Mouse (Mus musculus) intestine, postnatal 0 days (tissue): ENCODE measurements around the gene Rogdi. TPM values are rescaled to one million over a fixed set of nuclear protein-coding genes. Genes with fewer than 3 reads are reported as not detected.

Experiments used
- ATAC-seq: fragments of 200-750 bp; cut with Nextera tagmentation; 2 replicates; pipeline ENCODE4 v1.8.0; 2017; ENCODE audit warnings: mild to moderate bottlenecking, moderate TSS enrichment, moderate library complexity
- H3K27ac ChIP-seq: fragments of 300-500 bp; sonication (generic); 2 replicates; pipeline ENCODE4 v1.5.1; 2014; ENCODE audit warnings: mild to moderate bottlenecking, low read depth, low read length, moderate library complexity
- H3K27me3 ChIP-seq: fragments of 300-500 bp; sonication (generic); replicated peaks from 2 replicates; pipeline ENCODE4 v1.6.1; 2014; ENCODE audit warnings: low read length, mixed read lengths; ENCODE audit not compliant: control insufficient read depth, insufficient read depth
- H3K36me3 ChIP-seq: fragments of 300-500 bp; sonication (generic); 2 replicates; pipeline ENCODE4 v1.6.1; 2014; ENCODE audit warnings: mild to moderate bottlenecking, moderate library complexity; ENCODE audit not compliant: control insufficient read depth, insufficient read depth
- H3K4me1 ChIP-seq: fragments of 300-500 bp; sonication (generic); replicated peaks from 2 replicates; pipeline ENCODE4 v1.6.1; 2014; ENCODE audit warnings: antibody characterized with exemption, low read length, mixed read lengths; ENCODE audit not compliant: control insufficient read depth, insufficient read depth
- H3K4me2 ChIP-seq: fragments of 300-500 bp; sonication (generic); replicated peaks from 2 replicates; pipeline ENCODE4 v1.6.1; 2014; ENCODE audit warnings: low read depth, mild to moderate bottlenecking, moderate library complexity
- H3K4me3 ChIP-seq: fragments of 300-500 bp; sonication (generic); 2 replicates; pipeline ENCODE4 v1.5.1; 2014; ENCODE audit warnings: low read depth, low read length
- H3K9ac ChIP-seq: fragments of 300-500 bp; sonication (generic); 2 replicates; pipeline ENCODE4 v1.6.1; 2014; ENCODE audit warnings: mild to moderate bottlenecking, low read depth, low read length
- H3K9me3 ChIP-seq: fragments of 300-500 bp; sonication (generic); 2 replicates; pipeline ENCODE4 v1.6.1; 2016; ENCODE audit warnings: mixed run types; ENCODE audit not compliant: control insufficient read depth
- CTCF ChIP-seq: sonication (generic); IDR thresholded peaks from 2 replicates; pipeline ENCODE4 v1.5.1; 2016; ENCODE audit warnings: low read depth, mild to moderate bottlenecking, control low read depth, antibody characterized with exemption, moderate library complexity
- WGBS: fragments of 180-500 bp; shearing (Covaris S2); extraction: QIAGEN DNeasy Blood & Tissue Kit; methylation state at CpG from one replicate; pipeline ENCODE4 v1.1.7; 2014; 5-methylcytosine and 5-hydroxymethylcytosine counted together
- polyA plus RNA-seq: library from polyadenylated mRNA; unstranded; fragments of >200 nt; fragmentation: Nextera tagmentation; extraction: Ambion mirVana; gene quantifications from 2 replicates; pipeline ENCODE4 v1.2.1, GENCODE M21; 2015

Gene Rogdi
- polyA plus RNA-seq, 1 experiment from 2014 or later = 21.8 TPM

GRCm38 (mm10) chr16:5045322-5045721 is 32.0 kb upstream of the Rogdi start:
- no peak overlapping the region for H3K27ac ChIP-seq
- H3K27me3 ChIP-seq = no peaks in the 10 kb centered on the region
- 79% methylated on average over 3 of the region's 3 CpGs for WGBS
- no peak for ATAC-seq
- no peak for TF ChIP-seq CTCF
- no peaks in the 10 kb centered on the region; the same call in 1 of the 2 replicates for H3K4me1 ChIP-seq
- H3K9ac ChIP-seq = no peak overlapping the region
- H3K36me3 ChIP-seq = peaks cover 64% of the 10 kb centered on the region
- H3K4me2 ChIP-seq = no peak overlapping the region
- no peak overlapping the region for H3K4me3 ChIP-seq
- no peaks in the 10 kb centered on the region for H3K9me3 ChIP-seq

GRCm38 (mm10) chr16:5036649-5037234 is 23.4 kb upstream of the Rogdi start:
- Histone ChIP-seq H3K4me1 (no peaks in the 10 kb centered on the region), H3K9me3 (no peaks in the 10 kb centered on the region), H3K27me3 (no peaks in the 10 kb centered on the region), H3K36me3 (peaks cover 85% of the 10 kb centered on the region), H3K9ac (no peak overlapping the region), H3K27ac (no peak overlapping the region), H3K4me2 (no peak overlapping the region), H3K4me3 (no peak overlapping the region)
- ATAC-seq = no peak
- WGBS = 85% methylated on average over 5 of the region's 5 CpGs
- no peak for TF ChIP-seq CTCF

- H3K36me3 ChIP-seq = peaks cover 87% of the 10 kb centered on the region
- TF ChIP-seq CTCF = no peak
- no peak overlapping the region for H3K4me3 ChIP-seq
- H3K27me3 ChIP-seq = no peaks in the 10 kb centered on the region
- H3K27ac ChIP-seq = no peak overlapping the region; the same call in 1 of the 2 replicates
- 96% methylated on average over 3 of the region's 3 CpGs for WGBS
- no peak for ATAC-seq
- H3K9me3 ChIP-seq = no peaks in the 10 kb centered on the region
- H3K4me1 ChIP-seq = no peaks in the 10 kb centered on the region
- H3K4me2 ChIP-seq = no peak overlapping the region
- H3K9ac ChIP-seq = no peak overlapping the region
These were observed 22.2 kb upstream of the Rogdi start for GRCm38 (mm10) chr16:5035591-5035990.

- Histone ChIP-seq H3K9me3 (no peaks in the 10 kb centered on the region), H3K36me3 (peaks cover 95% of the 10 kb centered on the region)
- WGBS = 25% methylated on average over 2 of the region's 2 CpGs
These were observed 16.5 kb upstream of the Rogdi start for GRCm38 (mm10) chr16:5029847-5030246.

GRCm38 (mm10) chr16:5024021-5024420 is 10.7 kb upstream of the Rogdi start:
- no peak for ATAC-seq
- H3K36me3 ChIP-seq = peaks cover 94% of the 10 kb centered on the region
- H3K9ac ChIP-seq = no peak overlapping the region
- 94% methylated on average over 3 of the region's 3 CpGs for WGBS
- TF ChIP-seq CTCF = no peak
- no peaks in the 10 kb centered on the region for H3K27me3 ChIP-seq
- H3K4me1 ChIP-seq = no peaks in the 10 kb centered on the region
- no peak overlapping the region for H3K4me2 ChIP-seq
- H3K4me3 ChIP-seq = no peak overlapping the region
- no peak overlapping the region for H3K27ac ChIP-seq
- no peaks in the 10 kb centered on the region for H3K9me3 ChIP-seq

More at GRCm38 (mm10) chr16:5029847-5030246, 16.5 kb upstream of the Rogdi start:
- ATAC-seq = peak; percentile 87
- no peaks in the 10 kb centered on the region for H3K27me3 ChIP-seq
- H3K27ac ChIP-seq = no peak overlapping the region
- H3K4me1 ChIP-seq = no peaks in the 10 kb centered on the region
- H3K4me3 ChIP-seq = no peak overlapping the region
- TF ChIP-seq CTCF = no peak
- H3K9ac ChIP-seq = no peak overlapping the region
- H3K4me2 ChIP-seq = no peak overlapping the region

- H3K4me1 ChIP-seq = no peaks in the 10 kb centered on the region
- 0 out of 2 replicates have a peak overlapping the region, but pooled peaks have one; percentile 23 for H3K27ac ChIP-seq
- H3K9me3 ChIP-seq = no peaks in the 10 kb centered on the region
- peaks cover 65% of the 10 kb centered on the region for H3K36me3 ChIP-seq
- ATAC-seq = no peak
- H3K4me3 ChIP-seq = no peak overlapping the region
- no peak overlapping the region for H3K9ac ChIP-seq
- no peak overlapping the region for H3K4me2 ChIP-seq
- H3K27me3 ChIP-seq = no peaks in the 10 kb centered on the region
- TF ChIP-seq CTCF = no peak
- WGBS = 85% methylated on average over 4 of the region's 4 CpGs
These were observed 1.2 kb upstream of the Rogdi start for GRCm38 (mm10) chr16:5014578-5014977.
